Mouse (Mus musculus): ENCODE measurements around the gene Gstm2. TPM values are rescaled to one million over a fixed set of nuclear protein-coding genes. Genes with fewer than 3 reads are reported as not detected.
"Not testable (repeated sequence)": the region's sequence is repeated elsewhere in the genome, so short reads cannot be mapped to it uniquely, and the experiment has no call there.

Gstm2 gene
- polyA plus RNA-seq, 1 experiment: 285 TPM

DNA sequence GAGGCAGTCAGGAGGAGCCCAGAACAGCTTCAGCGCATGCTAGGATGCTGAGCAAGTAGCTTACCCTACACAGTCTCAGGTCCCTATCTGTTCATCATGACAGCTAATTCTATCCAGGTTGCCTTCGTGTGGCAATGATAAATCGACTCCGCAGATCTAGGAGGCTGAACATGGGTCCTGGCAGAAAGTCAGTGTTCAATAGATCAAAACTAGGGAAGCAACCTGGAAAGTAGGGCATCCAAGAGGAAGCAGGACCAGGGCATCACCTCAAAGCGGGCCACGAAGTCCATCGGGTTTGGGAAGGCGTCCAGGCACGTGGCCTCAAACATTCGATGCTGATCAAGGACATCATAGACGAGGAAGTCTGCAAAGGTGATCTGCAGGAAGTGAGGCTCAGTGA lies 35.7 kb downstream of the Gstm2 start:
- TF ChIP-seq CTCF (IDR thresholded peaks at IDR 0.05; ENCODE audit: insufficient read depth, low read length) (no peak), POLR2A (IDR thresholded peaks at IDR 0.05; ENCODE audit: borderline replicate concordance, extremely low read depth, low read depth, low read length) (no peak)
- no peak overlapping the region for H3K4me3 ChIP-seq (replicated peaks; ENCODE audit: extremely low read depth, low read depth, low read length)
- 82% methylated on average over 11 of the region's 11 CpGs for WGBS
- DNase-seq: no peak
- H3K4me1 ChIP-seq (ENCODE audit: control insufficient read depth, insufficient read depth, low read length): peaks cover 3% of the 10 kb centered on the region; the same call in 1 of the 2 replicates

DNA sequence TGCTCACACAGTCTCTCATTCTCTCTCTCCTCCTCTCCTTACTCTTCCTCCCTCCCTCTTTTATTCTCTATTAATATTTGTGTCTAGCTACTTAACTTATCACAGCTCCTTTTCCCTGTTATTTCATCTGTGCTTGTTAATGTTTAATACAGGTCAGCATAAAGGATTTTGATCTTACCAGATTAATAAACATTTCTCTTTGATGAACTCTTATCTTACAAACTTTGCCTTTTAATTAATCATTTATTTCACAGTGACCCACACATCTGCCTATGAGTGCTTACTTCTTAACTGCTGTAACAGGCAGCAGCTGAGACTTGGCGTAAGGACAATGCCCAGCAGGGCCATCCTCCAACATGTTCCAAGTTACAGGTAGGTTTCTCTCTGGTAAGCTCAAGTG lies 36.8 kb downstream of the Gstm2 start:
- not testable (repeated sequence) for H3K4me1 ChIP-seq (ENCODE audit: control insufficient read depth, insufficient read depth, low read length); H3K4me3 ChIP-seq (replicated peaks; ENCODE audit: extremely low read depth, low read depth, low read length); DNase-seq
- 93% methylated on average over 1 of the region's 1 CpGs for WGBS

DNA sequence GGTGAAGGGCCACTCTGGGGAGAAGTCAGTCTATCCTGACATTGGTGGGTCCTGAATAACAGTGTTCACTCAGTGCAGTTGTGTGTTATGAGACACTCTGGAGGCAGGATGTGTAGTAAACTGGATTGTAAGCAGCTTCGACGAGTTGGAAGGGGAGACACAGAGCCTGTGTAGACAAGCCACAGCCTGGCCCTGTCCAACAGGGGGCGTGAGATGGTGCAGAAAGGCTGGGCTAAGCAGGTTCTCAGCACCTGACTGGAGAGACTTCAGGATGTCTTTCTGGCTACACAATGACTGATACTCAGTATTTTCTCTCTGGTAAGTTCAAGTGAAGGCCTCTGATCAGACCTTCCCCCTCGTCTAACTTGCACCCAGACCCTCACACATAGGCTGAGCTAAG lies 40.5 kb downstream of the Gstm2 start:
- Histone ChIP-seq H3K4me3 (replicated peaks; ENCODE audit: extremely low read depth, low read depth, low read length) (no peak overlapping the region), H3K4me1 (ENCODE audit: control insufficient read depth, insufficient read depth, low read length) (no peaks in the 10 kb centered on the region)
- TF ChIP-seq CTCF (IDR thresholded peaks at IDR 0.05; ENCODE audit: insufficient read depth, low read length) (peak; percentile 27; the same call in 1 of the 2 replicates), POLR2A (IDR thresholded peaks at IDR 0.05; ENCODE audit: borderline replicate concordance, extremely low read depth, low read depth, low read length) (no peak)
- WGBS: 56% methylated on average over 4 of the region's 4 CpGs
- DNase-seq: no peak

DNA sequence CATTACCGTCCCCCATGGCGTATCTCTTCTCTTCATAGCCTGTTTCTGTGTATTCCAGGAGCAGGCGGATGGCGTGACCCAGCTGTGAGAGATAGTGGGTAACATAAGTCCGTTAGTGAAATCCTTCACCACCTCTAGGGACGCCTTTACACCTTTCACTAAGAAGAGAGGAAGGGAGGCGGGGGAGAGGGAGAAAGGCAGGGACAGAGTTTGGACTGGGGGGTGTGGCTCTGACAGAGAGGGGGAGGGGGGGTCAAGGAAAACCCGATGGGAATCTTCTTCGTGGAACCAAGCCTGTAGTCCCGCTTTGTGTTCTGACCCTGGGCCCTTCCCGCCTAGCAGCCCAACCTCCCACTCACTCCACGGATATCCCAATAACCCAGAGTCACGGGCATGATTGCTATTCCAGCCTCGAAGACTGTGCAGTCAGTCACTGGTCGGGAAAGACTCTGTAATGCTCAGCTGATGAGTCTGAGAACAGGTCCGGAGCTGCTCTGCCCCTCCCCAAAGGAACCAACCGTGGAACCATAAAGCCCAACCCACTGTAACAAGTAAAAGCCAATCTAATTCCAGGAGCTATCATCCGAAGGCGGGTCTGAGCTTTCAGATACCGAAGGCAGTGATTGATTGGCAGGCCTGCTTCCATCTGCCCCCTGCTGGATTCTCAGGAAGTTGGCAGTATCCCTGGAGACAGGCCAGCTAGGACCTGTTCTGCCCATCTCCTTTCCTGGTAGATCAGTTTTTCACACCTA lies 42.8 kb downstream of the Gstm2 start, which contains the start of gene Gstm6:
TSS of gene Gstm6 (minus strand) at position 511 of the 752 bp plus-strand sequence.
- H3K4me3 ChIP-seq (replicated peaks; ENCODE audit: extremely low read depth, low read depth, low read length): no peak within 1 kb of the TSS
- no peak for TF ChIP-seq POLR2A (IDR thresholded peaks at IDR 0.05; ENCODE audit: borderline replicate concordance, extremely low read depth, low read depth, low read length)
- peak; percentile 49 for TF ChIP-seq CTCF (IDR thresholded peaks at IDR 0.05; ENCODE audit: insufficient read depth, low read length)
- DNase-seq: no peak
- H3K4me1 ChIP-seq (ENCODE audit: control insufficient read depth, insufficient read depth, low read length): peaks cover 4% of the 10 kb centered on the region; the same call in 1 of the 2 replicates
- 36% methylated on average over 20 of the region's 20 CpGs for WGBS

DNA sequence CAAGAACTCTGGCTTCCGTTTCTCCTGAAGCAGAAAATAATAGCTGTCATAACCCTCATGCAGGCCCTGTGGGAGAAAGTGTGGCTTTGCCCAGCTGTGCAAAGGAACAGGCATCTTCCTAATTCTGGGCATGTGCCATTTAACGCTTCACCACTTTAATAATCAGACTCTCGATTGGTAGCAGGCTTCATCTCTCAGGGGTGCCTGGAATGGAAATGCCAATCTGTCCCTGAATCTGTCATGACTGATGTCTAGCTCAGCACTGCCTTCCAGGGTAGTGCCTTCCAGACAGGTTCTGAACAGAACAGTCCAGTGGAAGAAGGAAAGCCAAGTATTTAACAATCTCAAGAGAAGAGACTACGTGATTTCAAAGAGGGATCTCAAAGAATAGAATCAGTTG lies 45.0 kb downstream of the Gstm2 start:
- H3K4me3 ChIP-seq (replicated peaks; ENCODE audit: extremely low read depth, low read depth, low read length): no peak overlapping the region
- WGBS: 86% methylated on average over 4 of the region's 4 CpGs
- DNase-seq: no peak
- H3K4me1 ChIP-seq (ENCODE audit: control insufficient read depth, insufficient read depth, low read length): peaks cover 4% of the 10 kb centered on the region; the same call in 1 of the 2 replicates
- TF ChIP-seq CTCF (IDR thresholded peaks at IDR 0.05; ENCODE audit: insufficient read depth, low read length) (no peak), POLR2A (IDR thresholded peaks at IDR 0.05; ENCODE audit: borderline replicate concordance, extremely low read depth, low read depth, low read length) (no peak)

DNA sequence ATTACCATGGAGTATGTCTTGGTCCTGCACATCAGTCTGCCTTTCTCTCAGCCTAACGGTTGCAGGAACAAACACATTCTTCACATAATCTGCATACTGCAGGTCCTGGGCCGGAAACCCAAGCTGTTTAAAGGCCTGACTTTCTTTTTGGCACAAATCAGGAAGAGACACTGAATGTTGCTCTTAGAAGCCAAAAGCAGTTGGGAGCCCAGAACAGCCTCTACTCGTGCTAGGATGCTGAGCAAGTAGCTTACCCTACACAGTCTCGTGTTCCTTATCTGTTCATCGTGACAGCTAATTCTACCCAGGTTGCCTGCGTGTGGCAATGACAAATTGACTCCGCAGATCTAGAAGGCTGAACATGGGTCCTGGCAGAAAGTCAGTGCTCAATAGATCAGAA lies 45.7 kb downstream of the Gstm2 start:
- TF ChIP-seq POLR2A (IDR thresholded peaks at IDR 0.05; ENCODE audit: borderline replicate concordance, extremely low read depth, low read depth, low read length): no peak
- no peak for TF ChIP-seq CTCF (IDR thresholded peaks at IDR 0.05; ENCODE audit: insufficient read depth, low read length)
- no peak for DNase-seq

DNA sequence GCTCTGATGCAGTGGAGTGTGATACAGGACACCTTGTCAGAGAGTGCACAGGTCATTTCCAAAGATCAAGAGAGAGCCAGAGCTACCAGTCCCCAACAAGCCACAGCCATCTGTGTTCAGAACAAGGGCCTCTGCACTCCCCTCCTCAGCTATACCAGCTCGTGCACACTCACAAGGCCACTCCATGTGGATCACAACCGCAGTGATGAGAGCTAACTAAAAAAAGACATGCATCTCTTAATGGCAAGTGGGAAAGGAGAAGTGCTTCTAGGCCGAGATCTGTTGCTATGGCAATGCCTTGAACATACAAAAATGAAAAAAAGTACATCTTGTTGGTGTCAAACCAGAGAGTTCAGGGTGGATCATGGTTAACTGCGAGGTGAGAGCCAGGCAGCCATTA lies 46.4 kb downstream of the Gstm2 start:
- 56% methylated on average over 4 of the region's 4 CpGs for WGBS
- DNase-seq: no peak
- TF ChIP-seq POLR2A (IDR thresholded peaks at IDR 0.05; ENCODE audit: borderline replicate concordance, extremely low read depth, low read depth, low read length) (no peak), CTCF (IDR thresholded peaks at IDR 0.05; ENCODE audit: insufficient read depth, low read length) (no peak)
- no peak overlapping the region for H3K4me3 ChIP-seq (replicated peaks; ENCODE audit: extremely low read depth, low read depth, low read length)
- peaks cover 4% of the 10 kb centered on the region; the same call in 1 of the 2 replicates for H3K4me1 ChIP-seq (ENCODE audit: control insufficient read depth, insufficient read depth, low read length)

More for the DNA sequence above, 45.7 kb downstream of the Gstm2 start:
- peaks cover 4% of the 10 kb centered on the region; the same call in 1 of the 2 replicates for H3K4me1 ChIP-seq (ENCODE audit: control insufficient read depth, insufficient read depth, low read length)
- 65% methylated on average over 7 of the region's 7 CpGs for WGBS
- H3K4me3 ChIP-seq (replicated peaks; ENCODE audit: extremely low read depth, low read depth, low read length): no peak overlapping the region

DNA sequence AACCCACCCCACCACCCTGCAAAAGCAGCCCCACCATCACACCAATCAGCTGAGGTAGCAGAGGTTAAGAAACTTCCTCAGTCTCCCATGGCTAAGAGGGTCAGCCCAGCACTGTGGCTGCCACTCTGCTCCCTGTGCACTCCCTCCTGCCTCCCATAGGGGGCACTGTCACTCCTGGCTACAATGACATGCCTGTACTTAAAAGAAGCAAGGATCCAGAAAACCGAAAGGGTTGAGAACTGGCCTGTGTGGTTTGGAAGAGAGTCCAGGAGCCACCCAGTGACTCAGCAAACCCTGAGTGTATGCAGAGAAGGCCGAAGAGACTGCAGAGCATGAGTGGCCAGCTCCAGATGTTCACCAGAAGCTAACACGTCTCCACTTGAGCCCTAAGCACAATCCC lies 46.9 kb downstream of the Gstm2 start:
- 12% methylated on average over 3 of the region's 3 CpGs for WGBS
- TF ChIP-seq POLR2A (IDR thresholded peaks at IDR 0.05; ENCODE audit: borderline replicate concordance, extremely low read depth, low read depth, low read length): no peak
- TF ChIP-seq CTCF (IDR thresholded peaks at IDR 0.05; ENCODE audit: insufficient read depth, low read length): peak; percentile 93
- H3K4me1 ChIP-seq (ENCODE audit: control insufficient read depth, insufficient read depth, low read length): peaks cover 4% of the 10 kb centered on the region; the same call in 1 of the 2 replicates
- peak; percentile 72 for DNase-seq
- no peak overlapping the region for H3K4me3 ChIP-seq (replicated peaks; ENCODE audit: extremely low read depth, low read depth, low read length)

DNA sequence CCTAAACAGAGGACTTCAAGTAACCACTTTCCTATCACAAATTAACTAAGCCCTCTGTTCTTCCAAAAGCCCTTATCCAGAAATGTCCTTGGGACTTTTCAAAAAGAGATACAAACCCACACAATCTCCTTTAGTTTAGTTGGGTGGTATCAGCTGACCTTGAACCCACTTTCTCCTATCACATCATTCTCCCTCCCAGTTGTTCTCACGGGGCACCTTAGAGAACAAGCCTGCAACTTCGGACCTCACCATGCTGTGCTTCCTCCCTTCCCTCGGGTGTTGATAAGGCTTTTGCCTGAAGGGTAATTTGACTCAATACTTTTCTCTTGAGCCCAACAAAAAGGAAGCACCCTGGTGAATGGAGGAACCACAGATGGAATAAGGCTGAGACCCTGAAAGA lies 50.4 kb downstream of the Gstm2 start:
- H3K4me3 ChIP-seq (replicated peaks; ENCODE audit: extremely low read depth, low read depth, low read length): no peak overlapping the region
- H3K4me1 ChIP-seq (ENCODE audit: control insufficient read depth, insufficient read depth, low read length): peaks cover 6% of the 10 kb centered on the region; the same call in 1 of the 2 replicates
- WGBS: 64% methylated on average over 3 of the region's 3 CpGs
- TF ChIP-seq CTCF (IDR thresholded peaks at IDR 0.05; ENCODE audit: insufficient read depth, low read length) (no peak), POLR2A (IDR thresholded peaks at IDR 0.05; ENCODE audit: borderline replicate concordance, extremely low read depth, low read depth, low read length) (no peak)
- no peak for DNase-seq

DNA sequence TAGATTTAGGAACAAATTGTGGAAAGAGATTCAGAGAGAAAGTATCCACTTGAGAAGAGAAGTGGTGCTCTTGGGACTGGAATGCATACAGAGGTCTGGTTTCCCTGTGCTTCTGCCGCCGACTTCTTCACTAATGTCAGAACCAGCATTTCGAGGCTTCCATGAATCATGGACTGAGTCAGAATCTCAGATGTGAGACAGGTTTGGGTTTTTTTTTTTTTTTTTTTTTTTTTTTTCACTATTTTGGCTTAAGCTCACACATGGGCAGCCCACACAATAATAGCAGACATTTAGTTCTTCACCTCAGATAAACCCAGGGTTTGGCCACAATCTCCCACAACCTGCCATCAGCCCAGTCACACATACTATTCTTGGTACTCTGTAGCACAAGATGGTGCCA lies 51.0 kb downstream of the Gstm2 start:
- Histone ChIP-seq H3K4me3 (replicated peaks; ENCODE audit: extremely low read depth, low read depth, low read length) (no peak overlapping the region), H3K4me1 (ENCODE audit: control insufficient read depth, insufficient read depth, low read length) (peaks cover 6% of the 10 kb centered on the region; the same call in 1 of the 2 replicates)
- no peak for TF ChIP-seq POLR2A (IDR thresholded peaks at IDR 0.05; ENCODE audit: borderline replicate concordance, extremely low read depth, low read depth, low read length)
- TF ChIP-seq CTCF (IDR thresholded peaks at IDR 0.05; ENCODE audit: insufficient read depth, low read length): no peak
- WGBS: 68% methylated on average over 3 of the region's 3 CpGs
- no peak for DNase-seq

Measured in lung, adult 2 months (tissue).